Mouse (Mus musculus) midbrain, embryonic 12.5 days (tissue): ENCODE results near the gene Myo6. TPM values are rescaled to one million over a fixed set of nuclear protein-coding genes. Genes with fewer than 3 reads are reported as not detected.

Source experiments
- ATAC-seq: fragments of 200-750 bp; cut with Nextera tagmentation; 2 replicates; pipeline ENCODE4 v1.8.0; 2017; ENCODE audit warnings: low read depth, moderate TSS enrichment, moderate library complexity; ENCODE audit not compliant: low FRiP score
- H3K27ac ChIP-seq: fragments of 300-500 bp; sonication (generic); replicated peaks from 2 replicates; pipeline ENCODE4 v1.5.1; 2016; ENCODE audit warnings: mild to moderate bottlenecking
- H3K27me3 ChIP-seq: fragments of 300-500 bp; sonication (generic); 2 replicates; pipeline ENCODE4 v1.6.1; 2016; ENCODE audit warnings: mild to moderate bottlenecking
- H3K36me3 ChIP-seq: fragments of 300-500 bp; sonication (generic); 2 replicates; pipeline ENCODE4 v1.6.1; 2016
- H3K4me1 ChIP-seq: fragments of 300-500 bp; sonication (generic); 2 replicates; pipeline ENCODE4 v1.6.1; 2016
- H3K4me2 ChIP-seq: fragments of 300-500 bp; sonication (generic); replicated peaks from 2 replicates; pipeline ENCODE4 v1.6.1; 2016; ENCODE audit warnings: mild to moderate bottlenecking, moderate library complexity
- H3K4me3 ChIP-seq: fragments of 300-500 bp; sonication (generic); 2 replicates; pipeline ENCODE4 v1.5.1; 2016; ENCODE audit warnings: mild to moderate bottlenecking
- H3K9ac ChIP-seq: fragments of 300-500 bp; sonication (generic); replicated peaks from 2 replicates; pipeline ENCODE4 v1.6.1; 2016; ENCODE audit warnings: mild to moderate bottlenecking, moderate library complexity
- H3K9me3 ChIP-seq: fragments of 300-500 bp; sonication (generic); 2 replicates; pipeline ENCODE4 v1.6.1; 2016; ENCODE audit warnings: mild to moderate bottlenecking
- WGBS: fragments of 180-500 bp; shearing (Covaris S2); methylation state at CpG from one replicate; pipeline ENCODE4 v1.1.7; 2016; 5-methylcytosine and 5-hydroxymethylcytosine counted together
- polyA plus RNA-seq: library from polyadenylated mRNA; unstranded; fragments of >200 nt; fragmentation: Nextera tagmentation; extraction: Ambion mirVana; gene quantifications from 2 replicates; pipeline ENCODE4 v1.2.1, GENCODE M21; 2016

Myo6 gene
- polyA plus RNA-seq, 1 experiment from 2014 or later, result 11.8 TPM

DNA sequence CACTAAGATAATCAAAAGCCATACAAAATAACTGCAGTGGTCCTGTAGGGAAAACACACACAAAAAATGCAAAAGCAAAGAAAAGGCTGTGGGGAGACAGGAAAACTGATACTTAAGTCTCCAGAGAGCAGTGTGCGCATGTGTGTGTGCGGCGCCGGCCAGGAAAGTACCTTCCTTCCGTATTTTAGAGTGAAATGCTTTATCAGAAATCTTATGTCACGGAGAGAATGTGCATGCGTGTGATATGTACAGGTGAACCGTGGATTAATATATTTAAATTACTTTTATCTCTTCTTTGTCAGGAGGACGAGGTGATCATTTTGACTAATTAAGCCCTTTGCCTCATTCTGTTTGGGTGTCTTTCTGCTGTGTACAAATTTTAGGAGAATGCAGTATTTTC, 88.4 kb downstream of the Myo6 start:
- ATAC-seq, result no peak
- no peak overlapping the region for H3K4me2 ChIP-seq
- no peaks in the 10 kb centered on the region for H3K27me3 ChIP-seq
- H3K36me3 ChIP-seq, result no peaks in the 10 kb centered on the region
- H3K9me3 ChIP-seq, result no peaks in the 10 kb centered on the region
- whole genome bisulfite sequencing, result 90% methylated on average over 9 of the region's 9 CpGs
- no peak overlapping the region for H3K9ac ChIP-seq
- no peak overlapping the region for H3K27ac ChIP-seq
- no peak overlapping the region for H3K4me3 ChIP-seq
- no peaks in the 10 kb centered on the region for H3K4me1 ChIP-seq

DNA sequence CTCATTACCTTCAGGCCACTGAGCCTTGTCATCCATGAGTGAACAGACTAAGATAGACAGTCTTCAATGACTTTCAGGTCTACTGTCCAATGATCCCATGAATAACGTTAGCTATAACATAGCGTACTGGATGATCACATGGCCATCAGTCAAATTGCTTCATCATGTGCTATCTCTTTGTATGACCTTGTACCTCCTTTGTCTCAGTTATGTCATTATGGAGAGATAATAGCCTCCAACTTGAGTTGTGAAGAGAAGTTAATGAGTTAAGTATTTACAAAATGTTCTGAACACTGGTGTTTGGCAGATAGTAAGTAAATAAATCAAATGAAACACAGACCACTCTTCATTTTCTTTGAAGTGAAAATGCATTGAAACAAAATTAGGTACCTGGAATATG, 91.7 kb downstream of the Myo6 start:
- Histone ChIP-seq H3K4me3 (no peak overlapping the region), H3K36me3 (no peaks in the 10 kb centered on the region), H3K9ac (no peak overlapping the region), H3K27ac (no peak overlapping the region), H3K4me2 (no peak overlapping the region), H3K9me3 (no peaks in the 10 kb centered on the region), H3K4me1 (no peaks in the 10 kb centered on the region), H3K27me3 (no peaks in the 10 kb centered on the region)
- ATAC-seq, result no peak
- WGBS, result 91% methylated on average over 2 of the region's 2 CpGs

GRCm38 (mm10) chr9:80258396-80258795, 93.6 kb downstream of the Myo6 start:
- Histone ChIP-seq H3K4me2 (no peak overlapping the region), H3K27ac (no peak overlapping the region), H3K36me3 (no peaks in the 10 kb centered on the region), H3K9me3 (no peaks in the 10 kb centered on the region), H3K27me3 (no peaks in the 10 kb centered on the region), H3K4me1 (no peaks in the 10 kb centered on the region), H3K9ac (no peak overlapping the region), H3K4me3 (no peak overlapping the region)
- ATAC-seq, result no peak
- 67% methylated on average over 6 of the region's 6 CpGs for WGBS

- H3K9me3 ChIP-seq, result no peaks in the 10 kb centered on the region
- no peak overlapping the region for H3K27ac ChIP-seq
- no peak overlapping the region for H3K4me2 ChIP-seq
- H3K4me1 ChIP-seq, result no peaks in the 10 kb centered on the region
- no peak overlapping the region for H3K4me3 ChIP-seq
- H3K36me3 ChIP-seq, result no peaks in the 10 kb centered on the region
- 83% methylated on average over 3 of the region's 3 CpGs for WGBS
- H3K27me3 ChIP-seq, result no peaks in the 10 kb centered on the region
- H3K9ac ChIP-seq, result no peak overlapping the region
- ATAC-seq, result no peak
Measured at GRCm38 (mm10) chr9:80260905-80261304, 96.1 kb downstream of the Myo6 start.

- Histone ChIP-seq H3K4me3 (no peak overlapping the region), H3K4me2 (no peak overlapping the region), H3K27ac (no peak overlapping the region), H3K9ac (no peak overlapping the region), H3K9me3 (no peaks in the 10 kb centered on the region), H3K4me1 (no peaks in the 10 kb centered on the region), H3K36me3 (no peaks in the 10 kb centered on the region), H3K27me3 (no peaks in the 10 kb centered on the region)
- 50% methylated on average over 8 of the region's 8 CpGs for WGBS
- no peak for ATAC-seq
Measured at GRCm38 (mm10) chr9:80262367-80263026, 97.7 kb downstream of the Myo6 start.

- Histone ChIP-seq H3K4me3 (no peak overlapping the region), H3K9me3 (no peaks in the 10 kb centered on the region), H3K9ac (no peak overlapping the region), H3K36me3 (no peaks in the 10 kb centered on the region), H3K27me3 (no peaks in the 10 kb centered on the region), H3K4me1 (no peaks in the 10 kb centered on the region), H3K4me2 (no peak overlapping the region), H3K27ac (no peak overlapping the region)
- no peak for ATAC-seq
- WGBS, result 92% methylated on average over 7 of the region's 7 CpGs
Measured at GRCm38 (mm10) chr9:80266086-80266485, 101.3 kb downstream of the Myo6 start.

DNA sequence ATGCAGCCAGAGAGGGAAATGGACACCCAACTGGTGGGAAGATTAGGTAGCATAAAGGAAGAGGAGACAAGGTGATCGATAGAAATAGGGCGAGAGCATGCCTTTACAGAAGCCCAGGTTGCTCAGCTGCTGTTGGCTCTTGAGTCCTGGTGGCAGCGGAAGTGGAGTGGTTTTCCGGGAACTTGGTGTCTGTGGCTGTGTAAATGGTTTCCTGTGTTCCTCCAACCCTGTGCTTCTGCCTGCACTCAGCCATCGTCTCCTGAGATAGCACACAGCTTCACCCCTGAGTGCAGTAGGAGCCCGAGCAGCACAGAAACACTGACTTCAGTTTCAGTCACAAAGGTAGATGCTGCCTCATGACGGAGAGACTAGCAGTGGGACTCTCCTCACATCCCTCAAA, 101.7 kb downstream of the Myo6 start:
- ATAC-seq, result no peak
- 90% methylated on average over 7 of the region's 7 CpGs for WGBS

DNA sequence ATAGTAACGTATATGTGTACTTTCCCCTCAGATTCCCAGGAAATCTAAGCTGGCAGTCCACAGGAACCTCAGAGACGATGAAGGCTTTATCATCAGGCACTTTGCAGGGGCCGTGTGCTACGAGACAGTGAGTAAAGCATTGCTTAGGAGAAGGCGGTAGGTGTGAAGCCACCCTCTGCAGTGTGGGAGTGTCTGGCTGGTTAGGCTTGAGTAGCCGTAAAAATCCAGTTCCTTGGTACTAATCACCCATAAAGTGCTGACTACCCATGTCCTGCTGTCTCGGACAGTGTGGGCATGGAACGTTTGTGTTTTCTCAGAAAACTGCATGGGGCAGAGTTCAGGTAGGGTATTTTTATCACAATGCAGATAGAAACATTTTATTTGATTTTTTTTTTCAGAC, 104.8 kb downstream of the Myo6 start:
- no peak for ATAC-seq
- 82% methylated on average over 8 of the region's 8 CpGs for WGBS
- Histone ChIP-seq H3K4me3 (no peak overlapping the region), H3K36me3 (no peaks in the 10 kb centered on the region), H3K27me3 (no peaks in the 10 kb centered on the region), H3K4me2 (no peak overlapping the region), H3K27ac (no peak overlapping the region), H3K9me3 (no peaks in the 10 kb centered on the region), H3K4me1 (0 out of 2 replicates have a peak, but pooled peaks cover 5% of the 10 kb centered on the region), H3K9ac (no peak overlapping the region)

More for the DNA sequence above, 101.7 kb downstream of the Myo6 start:
- no peaks in the 10 kb centered on the region for H3K36me3 ChIP-seq
- no peak overlapping the region for H3K9ac ChIP-seq
- no peak overlapping the region for H3K4me2 ChIP-seq
- no peaks in the 10 kb centered on the region for H3K4me1 ChIP-seq
- H3K27me3 ChIP-seq, result no peaks in the 10 kb centered on the region
- H3K9me3 ChIP-seq, result no peaks in the 10 kb centered on the region
- H3K27ac ChIP-seq, result no peak overlapping the region
- H3K4me3 ChIP-seq, result no peak overlapping the region

DNA sequence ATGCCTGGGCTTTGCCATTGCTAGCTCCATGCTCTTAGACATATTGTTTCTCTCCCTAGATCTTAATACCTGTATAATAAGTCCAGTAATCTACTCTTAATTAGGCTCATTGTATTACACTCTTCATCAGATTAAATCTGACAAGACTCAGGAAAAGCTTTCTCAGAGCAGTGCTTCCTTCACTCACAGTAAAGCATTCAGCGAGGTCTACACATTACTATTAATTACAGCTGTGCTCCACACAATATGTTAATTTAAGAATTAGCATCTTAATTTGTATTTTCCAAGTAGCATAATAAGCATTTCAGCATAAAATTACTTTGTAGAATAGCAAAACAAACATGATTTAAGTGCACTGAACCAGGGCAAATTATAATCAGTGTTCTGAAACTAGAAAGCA, 108.1 kb downstream of the Myo6 start:
- 62% methylated on average over 1 of the region's 1 CpGs for WGBS
- H3K9ac ChIP-seq, result no peak overlapping the region

GRCm38 (mm10) chr9:80275053-80275771, 110.4 kb downstream of the Myo6 start:
- no peak overlapping the region for H3K27ac ChIP-seq
- H3K4me2 ChIP-seq, result no peak overlapping the region
- WGBS, result 91% methylated on average over 8 of the region's 8 CpGs
- H3K36me3 ChIP-seq, result no peaks in the 10 kb centered on the region
- H3K27me3 ChIP-seq, result no peaks in the 10 kb centered on the region
- H3K4me1 ChIP-seq, result 0 out of 2 replicates have a peak, but pooled peaks cover 5% of the 10 kb centered on the region
- ATAC-seq, result no peak
- H3K9ac ChIP-seq, result no peak overlapping the region
- H3K9me3 ChIP-seq, result no peaks in the 10 kb centered on the region
- no peak overlapping the region for H3K4me3 ChIP-seq

More for the DNA sequence above, 108.1 kb downstream of the Myo6 start:
- Histone ChIP-seq H3K4me2 (no peak overlapping the region), H3K4me1 (0 out of 2 replicates have a peak, but pooled peaks cover 5% of the 10 kb centered on the region), H3K36me3 (no peaks in the 10 kb centered on the region), H3K9me3 (no peaks in the 10 kb centered on the region), H3K27me3 (no peaks in the 10 kb centered on the region), H3K27ac (no peak overlapping the region), H3K4me3 (no peak overlapping the region)
- 0 out of 2 replicates have a peak, but pooled peaks have one; percentile 20 for ATAC-seq

GRCm38 (mm10) chr9:80275772-80276134, 110.9 kb downstream of the Myo6 start:
- Histone ChIP-seq H3K27ac (no peak overlapping the region), H3K4me1 (0 out of 2 replicates have a peak, but pooled peaks cover 5% of the 10 kb centered on the region), H3K4me2 (no peak overlapping the region), H3K9me3 (no peaks in the 10 kb centered on the region), H3K36me3 (no peaks in the 10 kb centered on the region), H3K27me3 (no peaks in the 10 kb centered on the region), H3K4me3 (no peak overlapping the region), H3K9ac (no peak overlapping the region)
- WGBS, result 85% methylated on average over 1 of the region's 1 CpGs
- no peak for ATAC-seq

DNA sequence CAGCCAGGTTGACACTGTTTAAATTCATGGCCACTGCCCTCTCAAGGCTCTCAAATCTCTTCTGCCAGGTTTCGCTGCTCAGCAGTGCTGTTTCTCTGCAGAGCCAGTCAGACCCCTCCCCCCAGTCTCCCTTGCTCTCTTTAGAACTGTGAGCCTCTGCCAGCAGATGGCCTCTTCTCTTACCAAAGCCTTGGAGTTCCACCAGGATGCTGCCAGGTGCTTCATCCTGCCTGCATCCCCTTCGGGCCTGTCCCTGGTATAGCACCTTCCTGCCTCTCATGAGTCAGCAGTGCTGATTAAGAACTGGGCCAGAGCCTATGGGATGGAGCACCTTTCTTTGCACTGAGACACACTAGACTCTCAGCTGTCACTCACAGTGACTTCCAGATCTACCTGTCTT, 112.3 kb downstream of the Myo6 start:
- WGBS, result 45% methylated on average over 2 of the region's 2 CpGs
- ATAC-seq, result peak; percentile 42; the same call in 1 of the 2 replicates

More for the DNA sequence above, 112.3 kb downstream of the Myo6 start:
- Histone ChIP-seq H3K4me3 (no peak overlapping the region), H3K36me3 (no peaks in the 10 kb centered on the region), H3K27me3 (no peaks in the 10 kb centered on the region), H3K9ac (no peak overlapping the region), H3K4me2 (no peak overlapping the region), H3K4me1 (0 out of 2 replicates have a peak, but pooled peaks cover 5% of the 10 kb centered on the region), H3K27ac (no peak overlapping the region), H3K9me3 (no peaks in the 10 kb centered on the region)
